In genomic region chr2:63184551-63185430, GRCm38 (mm10) we compare ENCODE assay signal across 7 mouse cellular contexts. TPM values are rescaled to one million over a fixed set of nuclear protein-coding genes. Genes with fewer than 3 reads are reported as not detected.
DNase-seq lines count a peak whose midpoint lies in the region; ATAC-seq and TF ChIP-seq lines count a peak whose summit lies in the region.

No protein-coding gene starts in this region.

- no peaks in the 10 kb centered on the region for H3K27me3 ChIP-seq in hindbrain, embryonic 14.5 days (ENCODE audit: control insufficient read depth, insufficient read depth, low read length)

- no peak for TF ChIP-seq POLR2A in cortical plate, adult 2 months (IDR thresholded peaks at IDR 0.05; ENCODE audit: extremely low read depth, insufficient read depth, low read length)
- no peak for TF ChIP-seq POLR2A in olfactory bulb, adult 2 months (IDR thresholded peaks at IDR 0.05; ENCODE audit: insufficient read depth, low read depth, low read length)

- H3K4me1 ChIP-seq in cortical plate, adult 2 months (ENCODE audit: control insufficient read depth, insufficient read depth, low read length) = no peaks in the 10 kb centered on the region; the same call in 1 of the 2 replicates
- peaks cover 10% of the 10 kb centered on the region for H3K4me1 ChIP-seq in hindbrain, embryonic 14.5 days (replicated peaks; ENCODE audit: control insufficient read depth, insufficient read depth, low read length)
- peaks cover 6% of the 10 kb centered on the region; the same call in 1 of the 2 replicates for H3K4me1 ChIP-seq in olfactory bulb, adult 2 months (ENCODE audit: control insufficient read depth, insufficient read depth, low read length)

- intact Hi-C loops in left cerebral cortex, postnatal 25 days (cut with DNase I) = loop anchor here (5.0 to 10.0 kb wide), 2 partner anchors 260 to 268 kb away; no protein-coding TSS in a partner anchor

- H3K9me3 ChIP-seq in hindbrain, embryonic 14.5 days (ENCODE audit: control insufficient read depth, low read length) = no peaks in the 10 kb centered on the region

- H3K9ac ChIP-seq in hindbrain, embryonic 14.5 days = peak overlapping the region; percentile 73

- peak overlapping the region; percentile 79 for H3K4me3 ChIP-seq in cortical plate, adult 2 months (ENCODE audit: insufficient read depth, low read length)
- peak overlapping the region; percentile 47 for H3K4me3 ChIP-seq in hindbrain, embryonic 14.5 days (replicated peaks; ENCODE audit: low read length)
- peak overlapping the region; percentile 91 for H3K4me3 ChIP-seq in olfactory bulb, adult 2 months (ENCODE audit: insufficient read depth, low read depth, low read length)

- DNase-seq in brain, adult 2 months (ENCODE audit: low read depth, low spot score) = peak; percentile 65
- peak; percentile 64 for DNase-seq in hindbrain, embryonic 14.5 days (ENCODE audit: low spot score)
- peak; percentile 49 to 65 for DNase-seq in left cerebral cortex, postnatal 25 days (ENCODE audit: low spot score in 2 of 2)
- DNase-seq in adrenal gland, postnatal 25 days = no peak
- DNase-seq in thymus, adult 18-20 months = no peak

- H3K36me3 ChIP-seq in hindbrain, embryonic 14.5 days (replicated peaks; ENCODE audit: control insufficient read depth, insufficient read depth) = no peaks in the 10 kb centered on the region

- peak overlapping the region; percentile 63 for H3K27ac ChIP-seq in cortical plate, adult 2 months (ENCODE audit: insufficient read depth, low read length)
- H3K27ac ChIP-seq in hindbrain, embryonic 14.5 days = peak overlapping the region; percentile 80
- H3K27ac ChIP-seq in olfactory bulb, adult 2 months (ENCODE audit: insufficient read depth, low read depth, low read length) = peak overlapping the region; percentile 85

- peak overlapping the region; percentile 55 for H3K4me2 ChIP-seq in hindbrain, embryonic 14.5 days (replicated peaks)

- WGBS in hindbrain, embryonic 14.5 days = 1% methylated on average over 15 of the region's 15 CpGs
- WGBS in olfactory bulb, adult 2 months = 2% methylated on average over 15 of the region's 15 CpGs

- no peak for TF ChIP-seq CTCF in cortical plate, adult 2 months (IDR thresholded peaks at IDR 0.05; ENCODE audit: extremely low read depth, insufficient read depth, low read length)
- TF ChIP-seq CTCF in olfactory bulb, adult 2 months (IDR thresholded peaks at IDR 0.05; ENCODE audit: insufficient read depth, low read depth, low read length) = no peak

- peak; percentile 92 for ATAC-seq in hindbrain, embryonic 14.5 days (ENCODE audit: low FRiP score)

RNA-seq across cellular contexts. Expression of gene Kcnh7, which starts 0.7 kb away (rescaled TPM):
- polyA plus RNA-seq in cortical plate, adult 2 months (2012; rRNA removed) = 26.6 and 26.9 TPM in 2 replicates
- 9.9 and 11.4 TPM in 2 replicates for polyA plus RNA-seq in hindbrain, embryonic 14.5 days (2014; fragmentation: Nextera tagmentation; extraction: Ambion mirVana)
- 100 to 1,000 TPM in 1 of 2 experiments, 10 to 100 TPM in 1; 98.6 to 105 TPM for total RNA-seq in left cerebral cortex, postnatal 25 days (2021)
- polyA plus RNA-seq in olfactory bulb, adult 2 months (2012; ENCODE audit: insufficient read depth, insufficient read length, low replicate concordance, missing spikeins) = not detected in 2 replicates
- not detected in 2 replicates for total RNA-seq in adrenal gland, postnatal 25 days (2021)

Comparison
In these comparisons a context has a peak if more than half of its experiments do, and no peak if none do; other contexts are left out.
1. DNase-seq: peak in brain, adult 2 months (single experiment), hindbrain, embryonic 14.5 days (single experiment) and left cerebral cortex, postnatal 25 days (2 of 2); none in adrenal gland, postnatal 25 days (single experiment) and thymus, adult 18-20 months (0 of 2).
2. Peak in every context shown above with its lines, with median percentiles within 50 percentile points of each other: H3K27ac ChIP-seq and H3K4me3 ChIP-seq.